In genomic region chr8:88273051-88273430, GRCm38 (mm10) we compare ENCODE assay signal across 8 mouse cellular contexts. TPM values are rescaled to one million over a fixed set of nuclear protein-coding genes. Genes with fewer than 3 reads are reported as not detected.
A peak's percentile ranks its signal among the peaks of the same experiment; 100 is the strongest.
DNase-seq lines count a peak whose midpoint lies in the region; ATAC-seq and TF ChIP-seq lines count a peak whose summit lies in the region.

No protein-coding gene starts in this region.

- peaks cover 11% of the 10 kb centered on the region for H3K27me3 ChIP-seq in embryonic facial prominence, embryonic 15.5 days
- H3K27me3 ChIP-seq in intestine, embryonic 15.5 days (replicated peaks) = peaks cover 20% of the 10 kb centered on the region
- H3K27me3 ChIP-seq in neural tube, embryonic 12.5 days (replicated peaks) = peaks cover 16% of the 10 kb centered on the region; the same call in 1 of the 2 replicates

- TF ChIP-seq POLR2A in lung, adult 2 months (IDR thresholded peaks at IDR 0.05; ENCODE audit: borderline replicate concordance, extremely low read depth, low read depth, low read length) = no peak

- H3K4me3 ChIP-seq in lung, adult 2 months (replicated peaks; ENCODE audit: extremely low read depth, low read depth, low read length) = peak overlapping the region; percentile 56
- peak overlapping the region; percentile 49 for H3K4me3 ChIP-seq in embryonic facial prominence, embryonic 15.5 days (replicated peaks)
- H3K4me3 ChIP-seq in intestine, embryonic 15.5 days (replicated peaks) = peak overlapping the region; percentile 41
- peak overlapping the region; percentile 38; the same call in 1 of the 2 replicates for H3K4me3 ChIP-seq in neural tube, embryonic 12.5 days

- 0 out of 2 replicates have a peak, but pooled peaks cover 3% of the 10 kb centered on the region for H3K4me1 ChIP-seq in lung, adult 2 months (ENCODE audit: control insufficient read depth, insufficient read depth, low read length)
- H3K4me1 ChIP-seq in embryonic facial prominence, embryonic 15.5 days = peaks cover 12% of the 10 kb centered on the region
- H3K4me1 ChIP-seq in intestine, embryonic 15.5 days (replicated peaks) = peaks cover 12% of the 10 kb centered on the region
- H3K4me1 ChIP-seq in neural tube, embryonic 12.5 days = peaks cover 8% of the 10 kb centered on the region

- no peak for TF ChIP-seq CTCF in lung, adult 2 months (IDR thresholded peaks at IDR 0.05; ENCODE audit: insufficient read depth, low read length)

- H3K9me3 ChIP-seq in embryonic facial prominence, embryonic 15.5 days (replicated peaks) = no peaks in the 10 kb centered on the region
- no peaks in the 10 kb centered on the region for H3K9me3 ChIP-seq in intestine, embryonic 15.5 days
- no peaks in the 10 kb centered on the region for H3K9me3 ChIP-seq in neural tube, embryonic 12.5 days

- H3K36me3 ChIP-seq in embryonic facial prominence, embryonic 15.5 days = no peaks in the 10 kb centered on the region
- H3K36me3 ChIP-seq in intestine, embryonic 15.5 days = no peaks in the 10 kb centered on the region
- H3K36me3 ChIP-seq in neural tube, embryonic 12.5 days = no peaks in the 10 kb centered on the region

- WGBS in lung, adult 2 months = 55% methylated on average over 7 of the region's 7 CpGs
- 66% methylated on average over 7 of the region's 7 CpGs for WGBS in embryonic facial prominence, embryonic 15.5 days
- WGBS in intestine, embryonic 15.5 days = 69% methylated on average over 7 of the region's 7 CpGs
- WGBS in neural tube, embryonic 12.5 days = 69% methylated on average over 7 of the region's 7 CpGs

- no peak for ATAC-seq in embryonic facial prominence, embryonic 15.5 days (ENCODE audit: insufficient number of reproducible peaks, low FRiP score, low TSS enrichment, low read depth)
- ATAC-seq in intestine, embryonic 15.5 days = no peak
- ATAC-seq in neural tube, embryonic 12.5 days (ENCODE audit: low FRiP score, low read depth) = no peak

- no peak overlapping the region for H3K9ac ChIP-seq in embryonic facial prominence, embryonic 15.5 days
- peak overlapping the region; percentile 40; the same call in 1 of the 2 replicates for H3K9ac ChIP-seq in intestine, embryonic 15.5 days
- no peak overlapping the region for H3K9ac ChIP-seq in neural tube, embryonic 12.5 days

- no peak overlapping the region for H3K27ac ChIP-seq in embryonic facial prominence, embryonic 15.5 days (replicated peaks)
- no peak overlapping the region for H3K27ac ChIP-seq in intestine, embryonic 15.5 days
- no peak overlapping the region for H3K27ac ChIP-seq in neural tube, embryonic 12.5 days

- DNase-seq in lung, adult 2 months = no peak
- DNase-seq in lung, postnatal 4 days = no peak
- no peak for DNase-seq in frontal cortex, postnatal 25 days (ENCODE audit: low spot score in 2 of 2)
- no peak for DNase-seq in thymus, postnatal 25 days
- no peak for DNase-seq in left cerebral cortex, adult 9 months (ENCODE audit: low spot score in 2 of 2)

- H3K4me2 ChIP-seq in embryonic facial prominence, embryonic 15.5 days (replicated peaks) = peak overlapping the region; percentile 98
- H3K4me2 ChIP-seq in intestine, embryonic 15.5 days (replicated peaks) = peak overlapping the region; percentile 97
- peak overlapping the region; percentile 92 for H3K4me2 ChIP-seq in neural tube, embryonic 12.5 days (replicated peaks)

RNA-seq across cellular contexts. Expression of gene Adcy7, which starts 0.8 kb away (rescaled TPM):
- 57.0 and 60.0 TPM in 2 replicates for polyA plus RNA-seq in lung, adult 2 months (2012; rRNA removed)
- 8.9 and 10.6 TPM in 2 replicates for polyA plus RNA-seq in embryonic facial prominence, embryonic 15.5 days (2015; fragmentation: Nextera tagmentation; extraction: Ambion mirVana)
- 3.1 and 3.2 TPM in 2 replicates for polyA plus RNA-seq in intestine, embryonic 15.5 days (2015; fragmentation: Nextera tagmentation; extraction: Ambion mirVana)
- 2.5 and 2.7 TPM in 2 replicates for polyA plus RNA-seq in neural tube, embryonic 12.5 days (2016; fragmentation: Nextera tagmentation; extraction: Ambion mirVana)
